ENCODE assay signal across 8 mouse cellular contexts in genomic region chrX:113297404-113297803, GRCm38 (mm10). TPM values are rescaled to one million over a fixed set of nuclear protein-coding genes. Genes with fewer than 3 reads are reported as not detected.
DNase-seq lines count a peak whose midpoint lies in the region; ATAC-seq and TF ChIP-seq lines count a peak whose summit lies in the region.

Gene Dach2, plus strand, starts transcription at chrX:113297510.

- 19% methylated on average over 21 of the region's 21 CpGs for WGBS in heart, embryonic 15.5 days
- 34% methylated on average over 20 of the region's 21 CpGs for WGBS in embryonic facial prominence, embryonic 14.5 days
- 30% methylated on average over 21 of the region's 21 CpGs for WGBS in midbrain, embryonic 16.5 days

- H3K27me3 ChIP-seq in heart, embryonic 15.5 days, result no peaks in the 10 kb centered on the region
- H3K27me3 ChIP-seq in G1E (ENCODE audit: insufficient read depth, low read length), result no peaks in the 10 kb centered on the region
- H3K27me3 ChIP-seq in embryonic facial prominence, embryonic 14.5 days (replicated peaks; ENCODE audit: control insufficient read depth, insufficient read depth, low read length), result no peaks in the 10 kb centered on the region
- no peaks in the 10 kb centered on the region for H3K27me3 ChIP-seq in midbrain, embryonic 16.5 days (ENCODE audit: control insufficient read depth, insufficient read depth, low read depth, low read length)

- no peak for TF ChIP-seq CTCF in G1E (IDR thresholded peaks at IDR 0.05; ENCODE audit: low read depth, low read length)

- intact Hi-C loops in heart, postnatal 14 days (cut with DNase I), result no loop called here

- no peaks in the 10 kb centered on the region for H3K9me3 ChIP-seq in heart, embryonic 15.5 days (replicated peaks)
- no peaks in the 10 kb centered on the region for H3K9me3 ChIP-seq in G1E (replicated peaks)
- no peaks in the 10 kb centered on the region for H3K9me3 ChIP-seq in embryonic facial prominence, embryonic 14.5 days (ENCODE audit: control insufficient read depth, low read length)
- no peaks in the 10 kb centered on the region for H3K9me3 ChIP-seq in midbrain, embryonic 16.5 days (replicated peaks; ENCODE audit: control insufficient read depth, low read length, poor library complexity, severe bottlenecking)

- H3K4me2 ChIP-seq in heart, embryonic 15.5 days, result peak within 1 kb of the TSS; percentile 82
- H3K4me2 ChIP-seq in embryonic facial prominence, embryonic 14.5 days (ENCODE audit: low read depth, low read length), result peak within 1 kb of the TSS; percentile 65
- H3K4me2 ChIP-seq in midbrain, embryonic 16.5 days (ENCODE audit: low read length), result peak within 1 kb of the TSS; percentile 64

- no peak for DNase-seq in heart, postnatal 14 days
- no peak for DNase-seq in G1E (ENCODE audit: low spot score)
- peak; percentile 41 for DNase-seq in embryonic facial prominence, embryonic 14.5 days (ENCODE audit: low spot score)
- DNase-seq in kidney, postnatal 14 days, result peak; percentile 1
- DNase-seq in frontal cortex, postnatal 25 days (ENCODE audit: low spot score in 2 of 2), result no peak
- DNase-seq in natural killer cell, adult 2 months (ENCODE audit: low spot score in 2 of 2), result no peak

- H3K4me3 ChIP-seq in heart, embryonic 15.5 days, result peak within 1 kb of the TSS; percentile 54
- H3K4me3 ChIP-seq in G1E (ENCODE audit: low read depth, low read length), result peak within 1 kb of the TSS; percentile 16; the same call in 1 of the 2 replicates
- peak within 1 kb of the TSS; percentile 47 for H3K4me3 ChIP-seq in embryonic facial prominence, embryonic 14.5 days (ENCODE audit: low read depth, low read length)
- H3K4me3 ChIP-seq in midbrain, embryonic 16.5 days (ENCODE audit: low read depth, low read length), result peak within 1 kb of the TSS; percentile 46

- H3K27ac ChIP-seq in heart, embryonic 15.5 days, result no peak within 1 kb of the TSS
- H3K27ac ChIP-seq in embryonic facial prominence, embryonic 14.5 days (replicated peaks; ENCODE audit: low read depth, low read length), result no peak within 1 kb of the TSS
- H3K27ac ChIP-seq in midbrain, embryonic 16.5 days (ENCODE audit: low read length), result no peak within 1 kb of the TSS

- ATAC-seq in heart, embryonic 15.5 days (replicated peaks; ENCODE audit: insufficient number of reproducible peaks, insufficient read depth, low FRiP score, low read depth), result no peak
- no peak for ATAC-seq in G1E (ENCODE audit: extremely low read depth, insufficient number of reproducible peaks, low FRiP score, poor library complexity, severe bottlenecking)
- peak; percentile 64; the same call in 1 of the 2 replicates for ATAC-seq in embryonic facial prominence, embryonic 14.5 days (ENCODE audit: low read depth)
- ATAC-seq in midbrain, embryonic 16.5 days, result peak; percentile 47

- 0 out of 2 replicates have a peak, but pooled peaks cover 2% of the 10 kb centered on the region for H3K4me1 ChIP-seq in heart, embryonic 15.5 days (replicated peaks)
- H3K4me1 ChIP-seq in G1E (ENCODE audit: insufficient read depth, low read depth, low read length), result no peaks in the 10 kb centered on the region
- H3K4me1 ChIP-seq in embryonic facial prominence, embryonic 14.5 days (ENCODE audit: control insufficient read depth, insufficient read depth, low read length), result no peaks in the 10 kb centered on the region
- no peaks in the 10 kb centered on the region for H3K4me1 ChIP-seq in midbrain, embryonic 16.5 days (ENCODE audit: control insufficient read depth, insufficient read depth, low read length)

- no peaks in the 10 kb centered on the region for H3K36me3 ChIP-seq in heart, embryonic 15.5 days
- no peaks in the 10 kb centered on the region for H3K36me3 ChIP-seq in G1E (replicated peaks)
- no peaks in the 10 kb centered on the region for H3K36me3 ChIP-seq in embryonic facial prominence, embryonic 14.5 days (ENCODE audit: control insufficient read depth, insufficient read depth, low read length)
- H3K36me3 ChIP-seq in midbrain, embryonic 16.5 days (ENCODE audit: control insufficient read depth, insufficient read depth, low read length), result no peaks in the 10 kb centered on the region

- H3K9ac ChIP-seq in heart, embryonic 15.5 days, result peak within 1 kb of the TSS; percentile 33
- peak within 1 kb of the TSS; percentile 56 for H3K9ac ChIP-seq in embryonic facial prominence, embryonic 14.5 days (ENCODE audit: low read depth, low read length)
- H3K9ac ChIP-seq in midbrain, embryonic 16.5 days (ENCODE audit: low read depth, low read length), result peak within 1 kb of the TSS; percentile 18

RNA-seq across cellular contexts. Expression of gene Dach2, which starts in this region (rescaled TPM):
- polyA plus RNA-seq in heart, embryonic 15.5 days (2015; fragmentation: Nextera tagmentation; extraction: Ambion mirVana), result 0.19 and 0.90 TPM in 2 replicates
- total RNA-seq in heart, postnatal 14 days (2021), result not detected
- total RNA-seq in G1E (2014; fragmentation: Nextera tagmentation), result 0.38 and 0.49 TPM in 2 replicates
- 0.06 and 0.11 TPM in 2 replicates for total RNA-seq in G1E (2017)
- polyA plus RNA-seq in G1E (2012), result not detected in 2 replicates
- 2.8 and 3.9 TPM in 2 replicates for polyA plus RNA-seq in embryonic facial prominence, embryonic 14.5 days (2014; fragmentation: Nextera tagmentation; extraction: Ambion mirVana)
- 6.9 and 8.3 TPM in 2 replicates for polyA plus RNA-seq in midbrain, embryonic 16.5 days (2015; fragmentation: Nextera tagmentation; extraction: Ambion mirVana)

Comparison
In these comparisons a context has a peak if more than half of its experiments do, and no peak if none do; other contexts are left out.
1. ATAC-seq: peak in embryonic facial prominence, embryonic 14.5 days (single experiment) and midbrain, embryonic 16.5 days (single experiment); none in heart, embryonic 15.5 days (single experiment) and G1E (single experiment).
2. DNase-seq: peak in embryonic facial prominence, embryonic 14.5 days (single experiment) and kidney, postnatal 14 days (single experiment); none in heart, postnatal 14 days (0 of 2), G1E (single experiment), frontal cortex, postnatal 25 days (0 of 2) and natural killer cell, adult 2 months (0 of 2).
3. Peak in every context shown above with its lines, with median percentiles within 50 percentile points of each other: H3K4me2 ChIP-seq, H3K4me3 ChIP-seq and H3K9ac ChIP-seq.